Mouse (Mus musculus): Measurements from ENCODE around the gene Tmem132d. TPM values are rescaled to one million over a fixed set of nuclear protein-coding genes. Genes with fewer than 3 reads are reported as not detected.

Gene Tmem132d
- polyA plus RNA-seq, 2 experiments, result 0.33 to 0.58 TPM

GRCm38 (mm10) chr5:127807419-127807818 is 625.5 kb downstream of the Tmem132d start:
- no peaks in the 10 kb centered on the region for H3K27me3 ChIP-seq (ENCODE audit: control insufficient read depth, insufficient read depth, low read length)
- no peak overlapping the region for H3K4me3 ChIP-seq (replicated peaks; ENCODE audit: low read length)
- H3K9me3 ChIP-seq (ENCODE audit: control insufficient read depth, low read length), result no peaks in the 10 kb centered on the region
- WGBS, result 90% methylated on average over 3 of the region's 3 CpGs
- no peaks in the 10 kb centered on the region for H3K4me1 ChIP-seq (ENCODE audit: control insufficient read depth, insufficient read depth, low read length)
- no peak for TF ChIP-seq POLR2A (IDR thresholded peaks at IDR 0.05; ENCODE audit: borderline replicate concordance, extremely low read depth, insufficient read depth, insufficient read length)
- H3K4me2 ChIP-seq (replicated peaks; ENCODE audit: low read depth, low read length, severe bottlenecking), result no peak overlapping the region
- no peak overlapping the region for H3K27ac ChIP-seq (replicated peaks; ENCODE audit: low read depth, low read length)
- DNase-seq (ENCODE audit: low spot score) (no peak), ATAC-seq (ENCODE audit: low FRiP score, low read depth) (no peak)
- H3K36me3 ChIP-seq (ENCODE audit: control insufficient read depth, insufficient read depth, low read length), result no peaks in the 10 kb centered on the region
- no peak overlapping the region for H3K9ac ChIP-seq (ENCODE audit: low read depth, low read length, severe bottlenecking)

- DNase-seq (ENCODE audit: low spot score) (no peak), ATAC-seq (ENCODE audit: low FRiP score, low read depth) (no peak)
- WGBS, result 79% methylated on average over 12 of the region's 12 CpGs
- Histone ChIP-seq H3K4me3 (replicated peaks; ENCODE audit: low read length) (no peak overlapping the region), H3K9me3 (ENCODE audit: control insufficient read depth, low read length) (no peaks in the 10 kb centered on the region), H3K4me1 (ENCODE audit: control insufficient read depth, insufficient read depth, low read length) (no peaks in the 10 kb centered on the region), H3K9ac (ENCODE audit: low read depth, low read length, severe bottlenecking) (no peak overlapping the region), H3K27ac (replicated peaks; ENCODE audit: low read depth, low read length) (no peak overlapping the region), H3K4me2 (replicated peaks; ENCODE audit: low read depth, low read length, severe bottlenecking) (no peak overlapping the region), H3K36me3 (ENCODE audit: control insufficient read depth, insufficient read depth, low read length) (no peaks in the 10 kb centered on the region), H3K27me3 (ENCODE audit: control insufficient read depth, insufficient read depth, low read length) (no peaks in the 10 kb centered on the region)
- TF ChIP-seq POLR2A (IDR thresholded peaks at IDR 0.05; ENCODE audit: borderline replicate concordance, extremely low read depth, insufficient read depth, insufficient read length), result no peak
Measured at GRCm38 (mm10) chr5:127806850-127807249, 626.0 kb downstream of the Tmem132d start.

GRCm38 (mm10) chr5:127800907-127801306 is 632.0 kb downstream of the Tmem132d start:
- Histone ChIP-seq H3K4me2 (replicated peaks; ENCODE audit: low read depth, low read length, severe bottlenecking) (no peak overlapping the region), H3K27ac (replicated peaks; ENCODE audit: low read depth, low read length) (no peak overlapping the region), H3K9me3 (ENCODE audit: control insufficient read depth, low read length) (no peaks in the 10 kb centered on the region), H3K9ac (ENCODE audit: low read depth, low read length, severe bottlenecking) (no peak overlapping the region), H3K4me1 (ENCODE audit: control insufficient read depth, insufficient read depth, low read length) (no peaks in the 10 kb centered on the region), H3K36me3 (ENCODE audit: control insufficient read depth, insufficient read depth, low read length) (no peaks in the 10 kb centered on the region), H3K4me3 (replicated peaks; ENCODE audit: low read length) (no peak overlapping the region), H3K27me3 (ENCODE audit: control insufficient read depth, insufficient read depth, low read length) (no peaks in the 10 kb centered on the region)
- DNase-seq (ENCODE audit: low spot score) (no peak), ATAC-seq (ENCODE audit: low FRiP score, low read depth) (no peak)
- 59% methylated on average over 4 of the region's 4 CpGs for WGBS
- TF ChIP-seq POLR2A (IDR thresholded peaks at IDR 0.05; ENCODE audit: borderline replicate concordance, extremely low read depth, insufficient read depth, insufficient read length), result no peak

GRCm38 (mm10) chr5:127781221-127781620 is 651.7 kb downstream of the Tmem132d start:
- Histone ChIP-seq H3K9ac (ENCODE audit: low read depth, low read length, severe bottlenecking) (no peak overlapping the region), H3K27ac (replicated peaks; ENCODE audit: low read depth, low read length) (no peak overlapping the region), H3K27me3 (ENCODE audit: control insufficient read depth, insufficient read depth, low read length) (no peaks in the 10 kb centered on the region), H3K36me3 (ENCODE audit: control insufficient read depth, insufficient read depth, low read length) (no peaks in the 10 kb centered on the region), H3K9me3 (ENCODE audit: control insufficient read depth, low read length) (no peaks in the 10 kb centered on the region), H3K4me1 (ENCODE audit: control insufficient read depth, insufficient read depth, low read length) (no peaks in the 10 kb centered on the region), H3K4me3 (replicated peaks; ENCODE audit: low read length) (no peak overlapping the region), H3K4me2 (replicated peaks; ENCODE audit: low read depth, low read length, severe bottlenecking) (no peak overlapping the region)
- no peak for DNase-seq (ENCODE audit: low spot score)
- 58% methylated on average over 5 of the region's 5 CpGs for WGBS
- no peak for TF ChIP-seq POLR2A (IDR thresholded peaks at IDR 0.05; ENCODE audit: borderline replicate concordance, extremely low read depth, insufficient read depth, insufficient read length)
- ATAC-seq (ENCODE audit: low FRiP score, low read depth), result no peak

GRCm38 (mm10) chr5:127775749-127776148 is 657.1 kb downstream of the Tmem132d start:
- Histone ChIP-seq H3K27me3 (ENCODE audit: control insufficient read depth, insufficient read depth, low read length) (no peaks in the 10 kb centered on the region), H3K36me3 (ENCODE audit: control insufficient read depth, insufficient read depth, low read length) (no peaks in the 10 kb centered on the region), H3K9me3 (ENCODE audit: control insufficient read depth, low read length) (no peaks in the 10 kb centered on the region), H3K4me2 (replicated peaks; ENCODE audit: low read depth, low read length, severe bottlenecking) (no peak overlapping the region), H3K4me3 (replicated peaks; ENCODE audit: low read length) (no peak overlapping the region), H3K4me1 (ENCODE audit: control insufficient read depth, insufficient read depth, low read length) (no peaks in the 10 kb centered on the region), H3K9ac (ENCODE audit: low read depth, low read length, severe bottlenecking) (no peak overlapping the region), H3K27ac (replicated peaks; ENCODE audit: low read depth, low read length) (no peak overlapping the region)
- DNase-seq (ENCODE audit: low spot score) (no peak), ATAC-seq (ENCODE audit: low FRiP score, low read depth) (no peak)
- 74% methylated on average over 7 of the region's 7 CpGs for WGBS
- TF ChIP-seq POLR2A (IDR thresholded peaks at IDR 0.05; ENCODE audit: borderline replicate concordance, extremely low read depth, insufficient read depth, insufficient read length), result no peak

- WGBS, result 77% methylated on average over 4 of the region's 4 CpGs
- Histone ChIP-seq H3K4me2 (replicated peaks; ENCODE audit: low read depth, low read length, severe bottlenecking) (no peak overlapping the region), H3K9ac (ENCODE audit: low read depth, low read length, severe bottlenecking) (no peak overlapping the region), H3K4me1 (ENCODE audit: control insufficient read depth, insufficient read depth, low read length) (no peaks in the 10 kb centered on the region), H3K9me3 (ENCODE audit: control insufficient read depth, low read length) (no peaks in the 10 kb centered on the region), H3K27ac (replicated peaks; ENCODE audit: low read depth, low read length) (no peak overlapping the region), H3K4me3 (replicated peaks; ENCODE audit: low read length) (no peak overlapping the region), H3K36me3 (ENCODE audit: control insufficient read depth, insufficient read depth, low read length) (no peaks in the 10 kb centered on the region), H3K27me3 (ENCODE audit: control insufficient read depth, insufficient read depth, low read length) (no peaks in the 10 kb centered on the region)
- TF ChIP-seq POLR2A (IDR thresholded peaks at IDR 0.05; ENCODE audit: borderline replicate concordance, extremely low read depth, insufficient read depth, insufficient read length), result no peak
- DNase-seq (ENCODE audit: low spot score) (no peak), ATAC-seq (ENCODE audit: low FRiP score, low read depth) (no peak)
Measured at GRCm38 (mm10) chr5:127758576-127758975, 674.3 kb downstream of the Tmem132d start.

All from limb, embryonic 14.5 days (tissue).